Mouse (Mus musculus) neural tube, embryonic 15.5 days (tissue): Measurements from ENCODE around the gene Qsox1. TPM values are rescaled to one million over a fixed set of nuclear protein-coding genes. Genes with fewer than 3 reads are reported as not detected.

Source experiments
- ATAC-seq: fragments of 200-750 bp; cut with Nextera tagmentation; 2 replicates; pipeline ENCODE4 v1.8.0; 2017; ENCODE audit warnings: mild to moderate bottlenecking, moderate TSS enrichment, moderate library complexity; ENCODE audit not compliant: low FRiP score
- H3K27ac ChIP-seq: fragments of 300-500 bp; sonication (generic); replicated peaks from 2 replicates; pipeline ENCODE4 v1.5.1; 2015; ENCODE audit warnings: mild to moderate bottlenecking, inconsistent platforms
- H3K27me3 ChIP-seq: fragments of 300-500 bp; sonication (generic); replicated peaks from 2 replicates; pipeline ENCODE4 v1.6.1; 2015; ENCODE audit warnings: inconsistent platforms
- H3K36me3 ChIP-seq: fragments of 300-500 bp; sonication (generic); 2 replicates; pipeline ENCODE4 v1.6.1; 2015; ENCODE audit warnings: inconsistent platforms
- H3K4me1 ChIP-seq: fragments of 300-500 bp; sonication (generic); 2 replicates; pipeline ENCODE4 v1.6.1; 2015; ENCODE audit warnings: inconsistent platforms
- H3K4me2 ChIP-seq: fragments of 300-500 bp; sonication (generic); 2 replicates; pipeline ENCODE4 v1.6.1; 2015; ENCODE audit warnings: inconsistent platforms, mild to moderate bottlenecking, moderate library complexity
- H3K4me3 ChIP-seq: fragments of 300-500 bp; sonication (generic); replicated peaks from 2 replicates; pipeline ENCODE4 v1.5.1; 2015; ENCODE audit warnings: mild to moderate bottlenecking, inconsistent platforms
- H3K9ac ChIP-seq: fragments of 300-500 bp; sonication (generic); replicated peaks from 2 replicates; pipeline ENCODE4 v1.6.1; 2015; ENCODE audit warnings: mild to moderate bottlenecking, inconsistent platforms
- H3K9me3 ChIP-seq: fragments of 300-500 bp; sonication (generic); replicated peaks from 2 replicates; pipeline ENCODE4 v1.6.1; 2016; ENCODE audit warnings: inconsistent platforms
- WGBS: fragments of 180-500 bp; shearing (Covaris S2); methylation state at CpG from one replicate; pipeline ENCODE4 v1.1.7; 2015; ENCODE audit warnings: mixed read lengths; 5-methylcytosine and 5-hydroxymethylcytosine counted together
- polyA plus RNA-seq: library from polyadenylated mRNA; unstranded; fragments of >200 nt; fragmentation: Nextera tagmentation; extraction: Ambion mirVana; gene quantifications from 2 replicates; pipeline ENCODE4 v1.2.1, GENCODE M21; 2015

The Qsox1 gene
- polyA plus RNA-seq, 1 experiment from 2014 or later, result 20.4 TPM

DNA sequence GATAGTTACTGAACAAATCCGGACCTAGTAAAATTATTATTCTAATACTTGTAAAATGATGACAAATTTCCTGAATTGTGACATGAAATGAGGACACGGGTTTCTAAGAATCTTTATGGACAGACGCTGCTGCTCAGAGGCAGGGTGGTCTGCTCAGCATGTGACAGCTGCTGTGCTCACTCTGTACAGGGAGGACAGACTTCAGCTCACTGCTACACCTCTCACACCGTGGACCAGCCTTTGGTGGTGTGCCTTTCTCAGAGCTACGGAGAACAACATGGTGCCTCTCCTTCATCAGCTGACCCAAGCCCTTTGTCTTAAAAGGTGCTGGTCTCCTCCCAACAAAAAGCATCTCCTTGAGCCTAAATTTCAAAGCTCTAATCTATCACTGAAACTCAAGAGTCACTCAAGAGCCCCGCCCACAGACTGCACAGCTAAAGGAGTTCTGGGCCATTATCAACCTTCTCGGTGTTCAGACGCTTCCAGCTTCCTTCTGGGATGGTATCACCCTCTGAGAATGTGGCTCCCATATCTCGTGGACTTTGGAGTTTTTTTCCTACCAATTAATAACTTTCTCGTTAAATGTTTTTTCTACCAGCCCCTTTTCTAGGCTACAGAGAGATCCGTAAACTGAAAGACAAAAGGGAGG, 15.8 kb downstream of the Qsox1 start:
- ATAC-seq, result no peak
- 82% methylated on average over 11 of the region's 11 CpGs for WGBS

DNA sequence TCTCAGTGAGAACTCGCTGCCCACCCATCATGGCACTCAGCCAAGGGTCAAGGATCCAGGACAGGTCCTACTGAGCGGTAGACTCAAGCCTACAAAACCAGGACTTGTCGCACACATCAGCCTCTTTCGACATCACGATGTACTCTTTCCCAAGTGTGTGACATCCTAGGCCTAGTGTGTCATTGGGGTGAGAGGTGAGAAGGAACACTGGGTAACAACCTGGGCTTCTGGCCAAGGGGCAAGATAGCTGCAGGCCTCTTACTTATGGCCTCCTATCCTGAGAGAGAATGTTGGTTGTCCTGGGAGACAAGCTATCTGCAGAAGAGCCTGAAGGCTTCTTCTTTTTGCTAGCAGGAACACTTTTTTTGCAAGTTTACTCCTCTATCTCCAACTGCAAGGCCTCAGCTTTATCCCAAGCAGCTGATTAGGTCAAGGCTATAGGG, 16.9 kb downstream of the Qsox1 start:
- Histone ChIP-seq H3K9ac (no peak overlapping the region), H3K4me1 (0 out of 2 replicates have a peak, but pooled peaks cover under 1% of the 10 kb centered on the region), H3K36me3 (peaks cover 17% of the 10 kb centered on the region), H3K27me3 (no peaks in the 10 kb centered on the region), H3K4me2 (no peak overlapping the region), H3K9me3 (no peaks in the 10 kb centered on the region), H3K4me3 (no peak overlapping the region), H3K27ac (no peak overlapping the region)
- no peak for ATAC-seq
- 96% methylated on average over 5 of the region's 5 CpGs for WGBS

More for the DNA sequence above, 15.8 kb downstream of the Qsox1 start:
- no peaks in the 10 kb centered on the region for H3K4me1 ChIP-seq
- H3K27ac ChIP-seq, result no peak overlapping the region
- no peaks in the 10 kb centered on the region for H3K27me3 ChIP-seq
- no peak overlapping the region for H3K4me3 ChIP-seq
- no peak overlapping the region for H3K9ac ChIP-seq
- no peaks in the 10 kb centered on the region for H3K9me3 ChIP-seq
- no peak overlapping the region for H3K4me2 ChIP-seq
- H3K36me3 ChIP-seq, result peaks cover 20% of the 10 kb centered on the region

DNA sequence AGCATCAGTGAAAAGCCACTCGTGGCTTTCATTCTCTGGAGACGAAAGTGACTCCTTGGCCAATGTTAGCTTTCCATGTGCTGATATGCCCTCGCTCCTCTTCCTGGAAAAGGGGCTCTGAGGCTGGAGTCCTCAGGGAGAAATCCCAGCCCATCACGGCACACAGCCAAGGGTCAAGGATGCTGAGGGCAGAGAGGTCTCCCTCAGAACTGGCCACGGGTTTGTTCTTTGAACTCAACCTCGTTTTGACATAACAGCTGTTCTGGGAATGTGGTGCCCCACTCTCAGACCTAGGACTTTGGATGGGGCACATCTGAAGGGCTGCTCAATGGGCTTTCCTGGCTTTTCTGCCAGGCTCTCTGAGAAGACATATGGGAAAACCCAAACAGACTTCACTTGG, 17.8 kb downstream of the Qsox1 start:
- 89% methylated on average over 6 of the region's 6 CpGs for WGBS
- no peak overlapping the region for H3K4me2 ChIP-seq
- no peak overlapping the region for H3K4me3 ChIP-seq
- H3K27ac ChIP-seq, result no peak overlapping the region
- ATAC-seq, result no peak
- peaks cover 10% of the 10 kb centered on the region for H3K4me1 ChIP-seq
- no peaks in the 10 kb centered on the region for H3K9me3 ChIP-seq
- H3K27me3 ChIP-seq, result no peaks in the 10 kb centered on the region
- no peak overlapping the region for H3K9ac ChIP-seq
- peaks cover 15% of the 10 kb centered on the region for H3K36me3 ChIP-seq

DNA sequence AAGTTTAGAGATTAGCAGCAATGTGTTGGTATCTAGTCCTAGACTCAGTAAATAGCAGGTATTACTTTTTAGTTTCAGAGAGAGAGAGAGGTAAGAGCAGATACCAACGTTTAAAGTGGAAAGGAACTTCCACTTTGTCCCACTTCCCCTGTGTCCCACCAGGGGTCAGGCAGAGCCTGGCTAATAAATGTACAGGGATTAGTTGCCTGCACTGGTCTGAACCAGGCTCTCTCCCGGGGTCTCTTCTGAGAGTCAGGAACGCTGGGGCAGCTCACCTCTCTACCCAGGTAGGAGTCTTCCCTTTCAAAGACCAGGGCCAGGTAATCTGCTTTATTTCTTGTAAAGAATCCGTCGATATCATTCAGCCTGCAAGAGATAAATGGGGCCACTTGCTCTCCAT, 20.8 kb downstream of the Qsox1 start:
- H3K9ac ChIP-seq, result no peak overlapping the region
- peaks cover 33% of the 10 kb centered on the region for H3K36me3 ChIP-seq
- no peak overlapping the region for H3K27ac ChIP-seq
- H3K4me2 ChIP-seq, result no peak overlapping the region
- H3K4me1 ChIP-seq, result peaks cover 10% of the 10 kb centered on the region
- H3K4me3 ChIP-seq, result no peak overlapping the region
- H3K27me3 ChIP-seq, result no peaks in the 10 kb centered on the region
- 62% methylated on average over 5 of the region's 5 CpGs for WGBS
- ATAC-seq, result no peak
- H3K9me3 ChIP-seq, result no peaks in the 10 kb centered on the region

DNA sequence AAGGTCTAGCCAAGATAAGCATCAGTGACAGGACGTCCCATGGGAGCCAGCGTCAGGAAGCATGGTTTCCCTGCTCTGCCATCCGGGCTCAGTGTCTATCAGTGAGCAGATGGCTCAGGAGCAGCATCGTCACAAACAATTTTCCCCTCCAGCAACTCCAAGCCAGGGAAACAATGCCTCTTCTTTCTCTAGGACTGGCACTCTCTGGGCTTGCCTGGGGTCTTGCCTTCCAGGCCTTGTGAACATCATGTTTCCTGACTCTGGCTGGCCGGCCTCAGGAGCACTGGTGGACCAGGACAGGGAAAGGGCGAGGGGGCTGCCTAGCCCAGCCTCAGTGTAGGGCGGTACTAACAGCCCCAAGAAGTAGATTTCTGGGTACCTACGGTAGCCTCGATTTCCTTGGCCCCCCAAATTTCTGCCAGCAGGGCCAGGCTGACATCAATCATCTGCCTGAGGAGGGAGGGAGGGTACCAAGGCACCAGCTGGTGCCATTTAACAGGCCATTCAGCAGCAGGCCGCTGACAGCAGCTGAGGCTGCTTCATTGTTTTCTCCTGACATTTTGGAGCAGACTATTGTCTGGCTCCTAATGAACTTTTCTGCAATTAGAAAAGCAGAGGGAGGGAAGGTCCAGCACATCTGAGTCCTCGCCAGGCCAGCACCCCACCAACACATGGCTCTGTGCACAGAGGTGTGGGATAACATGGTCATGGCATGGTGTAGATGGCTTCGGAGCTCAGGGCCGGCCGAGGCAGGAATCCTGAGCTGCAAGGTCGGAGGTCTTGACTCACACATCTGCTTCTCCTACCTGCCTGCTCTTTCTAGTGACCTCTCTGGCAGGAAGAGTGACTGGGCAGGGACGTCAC, 22.3 kb downstream of the Qsox1 start:
- Histone ChIP-seq H3K9me3 (no peaks in the 10 kb centered on the region), H3K4me1 (peaks cover 10% of the 10 kb centered on the region), H3K27me3 (peaks cover 5% of the 10 kb centered on the region; the same call in 1 of the 2 replicates), H3K4me3 (no peak overlapping the region), H3K4me2 (no peak overlapping the region), H3K27ac (peak overlapping the region; percentile 74), H3K9ac (no peak overlapping the region), H3K36me3 (peaks cover 41% of the 10 kb centered on the region)
- WGBS, result 31% methylated on average over 16 of the region's 16 CpGs
- ATAC-seq, result peak; percentile 63; the same call in 1 of the 2 replicates

DNA sequence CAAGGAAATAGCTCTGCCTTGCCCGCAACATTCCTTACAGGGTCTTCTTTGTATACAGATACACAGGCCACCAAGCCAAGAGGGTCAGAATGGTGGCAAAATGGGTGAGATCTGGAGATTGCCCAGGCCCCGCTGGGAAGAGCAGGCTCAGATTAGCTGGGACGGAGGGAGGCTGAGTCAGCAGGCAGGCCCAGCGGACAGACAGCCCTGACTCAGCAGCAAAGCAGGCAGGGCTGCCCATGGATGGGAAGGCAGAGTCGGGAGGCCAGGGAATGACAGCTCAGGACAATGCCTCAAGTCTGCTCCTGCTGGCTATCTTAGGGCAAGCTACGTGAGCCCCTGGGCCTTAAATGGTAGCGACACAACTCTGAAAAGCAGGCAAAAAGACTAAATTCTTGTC, 26.8 kb downstream of the Qsox1 start:
- Histone ChIP-seq H3K27ac (no peak overlapping the region), H3K27me3 (peaks cover 20% of the 10 kb centered on the region), H3K4me3 (no peak overlapping the region), H3K9me3 (no peaks in the 10 kb centered on the region), H3K36me3 (peaks cover 38% of the 10 kb centered on the region), H3K9ac (no peak overlapping the region), H3K4me2 (no peak overlapping the region), H3K4me1 (peaks cover 15% of the 10 kb centered on the region)
- ATAC-seq, result no peak
- 57% methylated on average over 7 of the region's 7 CpGs for WGBS

DNA sequence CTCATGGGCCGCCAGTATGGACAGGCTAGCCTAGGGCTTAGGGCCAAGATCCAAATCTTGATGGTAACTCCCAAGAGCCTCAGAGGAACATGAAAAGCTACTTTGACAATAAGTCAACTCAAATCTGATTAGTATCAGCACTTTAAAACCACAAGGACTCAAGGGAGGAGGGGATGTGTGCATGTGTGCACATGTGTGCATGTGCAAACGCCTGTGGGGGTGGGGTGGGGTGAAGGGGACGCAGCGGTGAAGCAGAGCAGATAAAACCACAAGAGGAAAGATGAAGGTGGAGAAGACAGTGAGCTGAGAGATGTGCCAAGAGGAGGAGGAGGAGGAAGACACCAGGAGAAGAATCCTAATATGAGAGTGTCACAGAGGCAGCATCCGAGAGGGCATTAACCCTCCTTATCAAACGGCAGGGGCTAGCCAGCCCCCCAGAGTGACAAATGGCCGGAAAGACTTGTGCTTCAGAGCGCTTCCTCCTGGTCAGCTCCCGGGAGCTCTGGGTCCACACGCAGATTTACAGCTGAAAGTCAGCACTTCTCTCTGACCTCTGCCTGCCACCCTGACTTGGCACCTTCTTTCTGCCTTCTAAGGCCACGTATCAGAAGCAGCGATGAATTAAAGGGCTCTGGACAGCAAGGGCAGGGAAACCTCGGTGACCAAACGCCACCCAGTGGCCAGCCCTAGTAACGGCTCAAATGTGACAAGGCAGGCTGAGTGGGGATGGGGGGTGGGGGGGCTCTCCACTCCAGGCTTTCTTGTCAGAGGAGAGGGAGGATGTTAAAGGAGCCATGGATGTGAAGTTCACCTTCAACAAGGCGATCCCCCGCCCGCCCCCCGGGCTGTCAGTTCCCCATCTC, 28.1 kb downstream of the Qsox1 start:
- peak; percentile 50; the same call in 1 of the 2 replicates for ATAC-seq
- WGBS, result 32% methylated on average over 19 of the region's 19 CpGs
- Histone ChIP-seq H3K4me1 (peaks cover 5% of the 10 kb centered on the region), H3K9me3 (no peaks in the 10 kb centered on the region), H3K9ac (no peak overlapping the region), H3K27ac (no peak overlapping the region), H3K4me3 (no peak overlapping the region), H3K4me2 (peak overlapping the region; percentile 31), H3K36me3 (peaks cover 41% of the 10 kb centered on the region), H3K27me3 (peaks cover 20% of the 10 kb centered on the region)

DNA sequence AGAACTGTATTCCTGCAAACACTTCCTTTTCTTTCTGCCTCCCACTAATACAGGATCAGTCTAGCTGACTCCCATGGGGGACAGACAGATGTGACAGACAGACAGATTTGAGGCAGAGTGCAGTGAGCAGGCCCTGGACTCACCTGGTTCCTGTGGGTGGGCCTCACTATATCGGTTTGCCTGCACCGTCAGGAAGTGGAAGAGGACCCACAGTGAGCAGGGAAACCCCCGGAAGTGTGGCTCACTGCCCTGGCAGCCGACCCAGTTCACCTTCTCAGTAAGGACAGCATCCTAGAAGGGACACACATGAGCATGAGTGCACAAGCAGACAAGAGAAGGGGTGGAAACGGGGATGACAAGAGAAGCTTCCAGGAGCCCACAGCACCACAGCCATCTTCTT, 30.3 kb downstream of the Qsox1 start:
- no peak overlapping the region for H3K27ac ChIP-seq
- H3K36me3 ChIP-seq, result peaks cover 36% of the 10 kb centered on the region
- no peak overlapping the region for H3K9ac ChIP-seq
- peaks cover 5% of the 10 kb centered on the region for H3K4me1 ChIP-seq
- H3K4me2 ChIP-seq, result no peak overlapping the region
- ATAC-seq, result no peak
- H3K4me3 ChIP-seq, result no peak overlapping the region
- no peaks in the 10 kb centered on the region for H3K9me3 ChIP-seq
- H3K27me3 ChIP-seq, result peaks cover 20% of the 10 kb centered on the region
- WGBS, result 78% methylated on average over 5 of the region's 5 CpGs

DNA sequence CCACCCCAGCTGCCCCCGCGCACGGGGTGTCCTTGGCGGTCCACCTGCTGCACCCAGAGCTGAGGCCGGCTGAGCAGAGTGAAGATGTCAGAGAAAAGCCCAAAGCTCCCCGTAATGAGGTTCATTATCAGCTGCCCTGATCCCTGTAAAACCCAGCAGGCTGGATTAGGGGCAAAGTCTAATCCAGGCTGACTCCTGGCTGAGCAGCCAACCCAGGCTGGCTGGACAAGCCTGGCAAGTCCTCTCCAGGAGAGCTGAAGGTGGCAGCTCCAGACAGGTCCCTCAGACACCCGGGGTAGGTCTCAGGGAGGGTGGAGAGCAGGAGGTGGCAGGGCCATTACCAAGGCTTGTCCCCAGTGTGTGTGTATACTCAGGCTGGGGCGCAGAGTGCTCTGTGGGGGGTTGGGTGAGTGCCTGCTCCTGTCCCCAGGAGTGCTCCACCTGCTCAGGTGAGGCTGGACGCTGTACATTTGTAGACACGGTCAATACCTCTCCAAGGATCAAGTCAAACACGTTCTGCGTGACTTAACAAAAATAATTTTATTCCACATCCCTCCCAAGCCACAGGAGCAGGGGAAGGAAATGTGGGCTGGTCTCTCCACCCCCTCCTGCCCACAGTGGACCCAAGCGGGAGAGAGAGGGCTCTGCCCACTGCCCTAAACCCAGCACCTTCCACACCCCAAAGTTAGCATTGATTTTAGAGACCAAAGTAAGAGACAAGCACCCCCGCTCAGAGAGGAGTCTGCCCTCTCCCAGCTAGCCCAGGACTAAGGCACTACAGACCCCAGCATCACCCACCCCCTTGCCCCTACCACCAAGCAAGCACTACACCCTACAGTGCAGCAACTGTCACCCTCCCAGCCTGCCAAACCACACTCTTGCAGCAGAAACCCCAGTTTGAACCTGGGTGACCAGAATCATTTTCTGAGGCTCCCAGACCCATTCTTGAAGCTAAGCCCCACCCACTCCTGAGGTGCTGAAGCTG, 34.8 kb downstream of the Qsox1 start:
- no peaks in the 10 kb centered on the region for H3K9me3 ChIP-seq
- H3K4me1 ChIP-seq, result no peaks in the 10 kb centered on the region
- no peak overlapping the region for H3K27ac ChIP-seq
- H3K27me3 ChIP-seq, result peaks cover 6% of the 10 kb centered on the region
- peaks cover 20% of the 10 kb centered on the region for H3K36me3 ChIP-seq
- 72% methylated on average over 14 of the region's 14 CpGs for WGBS
- H3K9ac ChIP-seq, result no peak overlapping the region
- no peak overlapping the region for H3K4me2 ChIP-seq
- H3K4me3 ChIP-seq, result no peak overlapping the region
- ATAC-seq, result no peak

DNA sequence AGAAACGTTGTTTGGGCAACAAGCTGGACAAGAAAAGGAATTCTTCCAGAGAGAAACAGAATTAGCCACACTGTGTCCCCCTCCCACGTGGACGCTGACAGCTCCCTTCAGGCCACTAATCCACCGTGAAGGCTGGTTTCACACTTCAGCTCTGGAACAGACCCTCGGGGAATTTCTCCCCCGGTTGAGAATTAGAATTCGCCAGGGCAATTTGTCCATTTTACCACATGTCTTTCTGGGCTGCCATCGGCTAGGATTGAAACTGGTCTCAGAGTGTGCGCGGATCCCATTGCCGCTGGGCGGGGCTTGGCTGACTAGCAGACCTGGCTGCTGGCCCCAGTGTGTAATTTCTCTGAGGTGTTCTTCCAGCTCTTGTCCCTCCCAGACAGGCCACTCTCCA, 53.5 kb downstream of the Qsox1 start:
- H3K4me2 ChIP-seq, result no peak overlapping the region
- WGBS, result 28% methylated on average over 12 of the region's 12 CpGs
- H3K9ac ChIP-seq, result no peak overlapping the region
- peak; percentile 66 for ATAC-seq
- H3K27me3 ChIP-seq, result peaks cover 39% of the 10 kb centered on the region
- H3K36me3 ChIP-seq, result no peaks in the 10 kb centered on the region
- H3K9me3 ChIP-seq, result no peaks in the 10 kb centered on the region
- no peaks in the 10 kb centered on the region for H3K4me1 ChIP-seq
- no peak overlapping the region for H3K27ac ChIP-seq
- no peak overlapping the region for H3K4me3 ChIP-seq
